Mouse (Mus musculus): Measurements from ENCODE around the gene Sacs. TPM values are rescaled to one million over a fixed set of nuclear protein-coding genes. Genes with fewer than 3 reads are reported as not detected.

The Sacs gene
- total RNA-seq, 2 experiments from 2014 or later, result 33.0 to 33.6 TPM

DNA sequence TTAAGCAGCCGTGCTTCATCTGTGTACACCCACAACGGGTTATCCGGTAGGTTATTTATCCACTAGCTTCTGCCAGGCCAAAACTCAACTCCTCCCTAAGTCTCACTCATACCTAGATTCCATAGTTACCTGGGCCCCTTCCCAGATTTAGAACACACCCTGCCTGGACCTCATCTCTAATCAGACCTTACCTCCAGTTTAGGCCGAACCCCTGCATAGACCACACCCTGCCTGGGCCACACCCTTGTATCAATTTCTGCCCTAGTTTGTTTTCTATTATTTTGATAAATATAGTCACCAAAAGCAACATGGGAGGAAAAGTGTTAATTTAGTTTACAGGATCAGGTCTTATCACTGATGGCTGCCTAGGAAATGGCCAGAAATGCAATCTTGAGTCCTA is 91.9 kb downstream of the Sacs start:
- intact Hi-C loops (cut with DNase I), result no loop called here

DNA sequence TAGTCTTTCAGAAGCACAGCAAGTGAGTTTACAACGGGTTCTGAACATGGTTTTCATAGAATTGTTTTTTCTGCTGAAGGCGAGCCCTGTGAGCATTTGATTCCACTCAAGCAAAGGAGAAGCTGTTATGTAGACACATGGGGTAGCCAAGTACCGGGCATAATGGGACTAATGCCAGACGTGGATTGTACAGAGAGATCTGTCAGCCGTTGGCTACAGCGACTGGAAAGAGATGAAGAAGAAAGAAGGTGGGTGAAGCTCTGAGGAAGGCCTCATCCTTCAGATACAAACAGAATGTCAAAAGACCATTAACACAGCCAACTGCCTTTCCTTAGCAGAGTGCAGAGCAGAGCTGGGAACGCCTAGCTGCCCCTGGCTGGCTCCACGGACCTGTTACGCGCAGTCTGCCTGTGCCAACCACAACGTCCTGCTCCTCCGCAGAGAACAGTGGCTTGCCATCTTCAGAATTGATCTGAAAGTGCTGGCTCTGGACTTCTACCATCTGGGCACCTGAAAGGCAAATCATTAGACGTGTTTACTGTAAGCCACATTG is 93.8 kb downstream of the Sacs start:
- no peak for DNase-seq
- intact Hi-C loops (cut with DNase I), result no loop called here

More for the DNA sequence above, 91.9 kb downstream of the Sacs start:
- DNase-seq, result no peak

DNA sequence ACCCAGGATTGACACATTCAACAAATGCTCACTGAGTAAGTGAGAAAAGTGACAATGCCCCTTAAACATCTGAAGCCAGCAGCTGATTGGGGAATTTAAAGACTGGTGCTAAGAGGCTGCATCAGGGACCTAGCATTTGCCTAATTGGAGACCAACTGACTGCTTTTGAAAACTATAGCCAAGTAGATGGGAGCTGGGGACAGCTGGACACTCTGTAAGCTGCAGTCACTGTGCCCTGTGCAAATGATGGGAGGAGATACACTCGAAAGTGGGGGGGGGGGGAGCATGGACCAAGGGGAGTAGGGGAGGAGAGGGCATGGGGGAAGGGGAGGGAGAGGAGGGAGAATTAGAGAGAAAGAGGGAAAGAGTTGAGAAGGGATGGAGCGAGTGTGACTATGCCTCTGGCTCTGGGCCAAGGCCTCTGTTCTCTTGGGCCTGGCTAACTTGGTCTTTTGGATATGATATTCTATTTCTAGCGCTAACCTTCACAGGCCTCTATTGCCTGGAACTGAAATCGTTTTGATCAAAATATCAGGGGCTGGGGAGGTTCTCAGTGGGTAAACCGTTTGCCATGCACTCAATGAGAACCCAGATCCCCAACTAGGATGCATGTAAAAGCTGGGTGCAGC is 97.7 kb downstream of the Sacs start:
- intact Hi-C loops (cut with DNase I), result no loop called here
- peak; percentile 33 to 49 for DNase-seq

DNA sequence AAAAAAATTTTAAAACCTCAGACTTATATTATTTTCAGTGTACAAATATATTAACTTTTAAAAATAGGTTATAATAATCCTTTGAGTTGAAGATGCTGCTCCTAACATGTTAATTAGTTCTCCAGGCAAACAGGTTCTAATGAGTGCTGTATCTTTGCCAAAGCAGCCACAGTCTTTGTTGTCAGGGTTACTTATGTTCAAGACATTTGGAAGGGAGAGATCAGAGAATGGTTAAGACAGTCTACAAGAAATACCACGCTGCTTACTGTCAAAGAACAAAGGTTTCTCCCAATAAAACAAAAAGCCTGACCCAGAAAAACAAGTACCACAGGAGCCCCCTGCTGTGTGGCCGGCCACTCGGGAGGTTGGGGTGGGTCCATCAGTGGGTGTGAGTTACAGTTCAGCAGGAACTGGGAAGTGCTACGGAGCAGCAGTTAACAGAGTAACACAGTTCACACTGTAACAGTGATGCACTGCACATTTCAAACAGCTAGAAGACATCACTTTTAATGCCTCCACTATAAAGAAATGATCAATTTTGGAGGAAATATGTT is 98.9 kb downstream of the Sacs start:
- intact Hi-C loops (cut with DNase I), result no loop called here
- no peak for DNase-seq

DNA sequence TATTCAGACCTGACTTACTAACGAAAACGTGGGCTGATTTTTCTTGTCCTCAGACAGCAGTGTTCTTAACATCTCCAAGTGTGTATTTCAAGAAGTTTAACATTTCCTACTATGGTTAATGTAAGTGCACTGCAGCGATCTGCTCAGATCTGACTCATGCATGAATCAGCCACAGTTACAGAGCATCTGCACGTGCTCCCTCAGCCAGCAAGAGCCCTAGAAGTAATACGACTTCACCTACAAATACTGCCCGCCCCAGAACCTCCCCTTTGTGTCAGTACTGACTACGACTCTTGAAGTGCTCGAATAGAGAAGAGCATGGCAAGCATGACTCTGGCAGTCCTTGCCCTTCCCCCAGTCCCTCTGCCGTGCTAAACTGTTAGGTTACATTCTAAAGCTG is 100.5 kb downstream of the Sacs start:
- no peak for DNase-seq

DNA sequence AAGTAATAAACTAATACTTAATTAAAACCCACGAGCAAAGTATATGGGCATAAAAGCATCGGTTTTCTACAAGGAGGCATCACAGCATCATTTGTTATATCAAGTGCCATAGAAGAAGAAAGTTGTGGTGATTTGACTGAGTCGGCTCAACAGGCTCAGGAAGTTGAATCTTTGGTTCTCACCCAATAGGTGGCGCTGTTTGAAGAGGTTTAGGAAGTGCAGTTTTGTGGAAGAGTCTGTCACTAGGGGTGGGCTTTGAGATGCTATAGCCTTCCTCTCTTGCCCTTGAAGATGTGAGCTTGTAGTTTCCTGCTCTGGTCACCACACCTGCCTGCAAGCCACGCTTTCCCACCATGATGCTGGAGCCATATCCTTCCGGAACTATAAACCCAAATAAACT is 104.4 kb downstream of the Sacs start:
- intact Hi-C loops (cut with DNase I), result loop anchor here (1.0 kb wide), 1 partner anchor 52 kb away; no protein-coding TSS in a partner anchor
- DNase-seq, result peak in 1 of 2 experiments; percentile 41

More for the DNA sequence above, 100.5 kb downstream of the Sacs start:
- intact Hi-C loops (cut with DNase I), result no loop called here

DNA sequence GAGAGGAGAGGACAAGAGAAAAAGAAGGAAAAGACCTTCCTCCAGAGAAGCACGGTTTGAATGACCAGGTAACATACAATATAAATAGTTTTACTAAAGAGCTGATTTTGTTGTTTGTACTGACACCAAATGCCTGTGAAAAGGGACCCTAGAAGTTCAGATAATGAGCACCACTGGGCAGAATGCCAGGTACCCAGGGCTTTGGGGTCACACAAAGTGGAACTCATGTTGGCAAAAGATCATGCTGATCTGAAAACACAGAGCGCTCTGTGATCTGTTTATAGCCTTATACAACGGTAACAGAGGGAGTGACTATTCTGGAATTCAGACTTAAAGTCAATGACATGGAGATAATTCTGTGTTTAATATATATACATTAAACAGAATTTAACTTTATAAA is 108.2 kb downstream of the Sacs start:
- peak; percentile 27 to 36 for DNase-seq
- intact Hi-C loops (cut with DNase I), result no loop called here

DNA sequence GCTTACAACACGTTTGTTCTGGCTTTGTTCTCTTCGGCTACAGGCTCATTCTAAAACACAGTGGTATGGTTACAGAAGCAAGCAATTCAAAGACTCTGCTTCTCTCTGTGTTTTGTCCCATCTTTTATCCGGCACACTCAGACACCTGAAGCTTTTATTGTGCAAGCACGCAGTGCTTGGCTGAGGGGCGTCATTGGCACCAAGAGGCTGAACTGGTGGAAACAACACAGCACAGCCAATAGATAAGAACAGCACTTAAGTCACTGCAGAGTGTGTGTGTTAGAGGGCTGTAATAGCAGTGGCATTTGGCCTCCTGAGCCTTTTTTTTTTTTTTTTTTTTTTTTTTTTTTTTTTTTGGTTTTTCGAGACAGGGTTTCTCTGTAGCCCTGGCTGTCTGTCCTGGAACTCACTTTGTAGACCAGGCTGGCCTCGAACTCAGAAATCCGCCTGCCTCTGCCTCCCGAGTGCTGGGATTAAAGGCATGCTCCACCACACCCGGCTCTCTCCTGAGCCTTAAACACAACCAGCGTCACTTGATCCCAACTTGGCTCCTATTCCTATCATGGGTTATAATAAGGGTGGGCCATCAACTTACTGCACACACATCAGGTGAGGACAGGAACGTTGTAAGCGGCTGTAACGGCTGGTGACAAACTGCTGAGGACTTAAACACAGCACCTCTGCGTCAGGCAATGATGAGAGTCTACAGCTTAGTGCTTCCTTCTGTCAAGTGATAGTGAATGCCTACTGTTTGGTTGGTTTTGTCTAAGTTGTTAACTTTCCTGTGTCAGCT is 114.5 kb downstream of the Sacs start:
- intact Hi-C loops (cut with DNase I), result no loop called here
- DNase-seq, result peak; percentile 26 to 40

DNA sequence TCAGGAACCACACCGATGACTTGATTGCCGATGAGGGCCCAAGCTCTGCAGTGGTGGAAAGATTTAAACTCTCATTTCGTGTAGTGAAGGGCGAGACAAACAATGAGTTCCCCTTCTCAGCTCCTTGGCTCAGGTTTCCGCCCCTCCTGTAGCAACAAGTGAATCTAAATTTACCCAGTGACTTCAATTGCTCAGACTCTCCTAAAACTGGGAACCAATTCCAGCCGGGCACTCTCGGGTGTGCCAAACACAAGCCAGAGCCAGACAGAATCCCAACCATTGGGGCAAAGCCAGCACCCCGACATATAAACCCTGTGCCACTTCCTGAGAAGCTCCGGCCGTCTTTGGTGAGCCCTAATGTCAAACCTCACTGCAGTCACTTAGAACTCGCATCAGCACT is 120.1 kb downstream of the Sacs start, which contains the start of gene Sgcg:
Gene Sgcg (minus strand): TSS at position 139 of the 400 bp plus-strand sequence.
- peak; percentile 50 to 71 for DNase-seq
- intact Hi-C loops (cut with DNase I), result no loop called here

DNA sequence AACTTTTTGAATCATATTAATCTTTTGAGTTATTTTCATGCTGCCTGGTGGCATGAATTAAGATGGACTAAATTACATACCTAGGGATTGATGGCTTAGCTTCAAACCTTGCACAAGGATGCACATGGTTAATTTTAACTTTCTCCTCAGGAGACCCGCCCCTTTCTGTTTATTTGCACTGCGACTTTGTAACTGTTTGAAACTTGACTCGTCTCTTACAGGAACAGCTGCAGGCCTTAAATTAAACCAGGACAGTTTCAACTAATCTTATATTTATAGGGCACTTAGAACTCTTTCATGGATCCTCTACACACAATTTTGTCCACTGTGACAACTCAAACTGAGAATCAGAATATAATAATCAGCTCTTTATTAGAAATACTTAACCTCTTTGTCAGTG is 120.8 kb downstream of the Sacs start:
- no peak for DNase-seq
- intact Hi-C loops (cut with DNase I), result no loop called here

DNA sequence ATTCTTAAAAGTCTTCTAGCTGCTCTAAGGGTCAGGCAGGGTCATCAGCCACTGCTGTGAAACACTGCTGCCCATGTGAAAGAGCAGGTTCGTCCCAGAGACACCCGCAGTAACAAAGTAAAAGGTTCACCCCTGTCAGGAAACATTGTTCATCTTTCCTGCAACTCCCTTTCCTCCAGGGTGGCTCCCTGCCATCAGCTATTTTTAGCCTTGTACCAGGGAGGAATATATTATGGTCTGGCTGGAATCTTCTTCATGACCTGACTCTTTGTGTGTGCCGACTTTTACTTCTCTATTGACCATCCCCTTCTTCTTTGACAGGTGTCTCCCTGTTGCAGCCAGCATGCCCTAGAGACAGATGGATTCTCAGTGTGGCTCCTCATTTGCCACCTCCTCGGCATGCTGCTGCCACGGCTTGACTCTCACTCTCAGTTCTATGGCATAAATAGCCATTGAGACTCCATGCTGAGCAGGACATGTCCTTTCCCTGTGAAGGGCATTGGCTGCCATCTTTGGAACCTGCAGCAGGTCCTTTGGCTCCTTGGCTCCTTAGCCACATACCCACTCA is 129.7 kb downstream of the Sacs start:
- peak; percentile 28 to 69 for DNase-seq
- intact Hi-C loops (cut with DNase I), result no loop called here

DNA sequence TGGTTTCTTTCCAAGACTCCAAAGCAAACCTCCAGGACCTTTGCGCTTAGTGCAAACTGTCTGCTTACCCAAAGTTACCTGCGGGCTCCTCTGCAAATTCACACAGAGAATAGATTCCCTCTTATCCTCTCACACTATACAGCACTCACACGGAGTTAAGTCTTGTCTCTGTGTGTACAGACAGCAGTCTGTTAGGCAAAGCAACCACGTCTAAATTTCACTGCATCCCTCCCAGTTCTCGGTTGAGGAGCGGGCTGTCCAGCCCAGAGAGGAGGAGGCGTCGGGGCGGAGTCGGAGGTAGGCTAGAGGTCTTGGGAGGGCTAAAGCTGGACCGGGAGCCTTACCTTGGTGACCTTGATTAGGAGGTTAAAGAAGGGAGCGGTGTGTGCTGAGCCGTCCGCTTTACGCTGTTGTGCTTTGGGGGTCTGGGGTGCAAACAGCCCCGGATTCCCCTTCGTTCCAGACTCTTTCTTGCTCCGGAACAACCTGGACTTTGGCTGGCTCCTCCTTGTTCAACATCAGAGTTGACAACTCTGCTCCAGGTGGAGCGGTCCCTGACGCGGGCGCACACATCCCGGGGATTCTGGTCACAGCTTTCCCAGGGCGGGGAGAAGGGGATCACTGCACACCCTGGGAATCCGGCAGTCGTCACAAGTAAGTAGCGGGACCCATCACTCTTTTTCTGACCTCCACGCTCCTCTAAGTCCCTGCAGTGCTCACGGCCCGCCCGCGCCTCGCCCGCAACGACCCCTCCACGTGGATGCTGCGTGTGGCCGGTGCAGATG is 136.3 kb downstream of the Sacs start:
- intact Hi-C loops (cut with DNase I), result no loop called here
- DNase-seq, result no peak

DNA sequence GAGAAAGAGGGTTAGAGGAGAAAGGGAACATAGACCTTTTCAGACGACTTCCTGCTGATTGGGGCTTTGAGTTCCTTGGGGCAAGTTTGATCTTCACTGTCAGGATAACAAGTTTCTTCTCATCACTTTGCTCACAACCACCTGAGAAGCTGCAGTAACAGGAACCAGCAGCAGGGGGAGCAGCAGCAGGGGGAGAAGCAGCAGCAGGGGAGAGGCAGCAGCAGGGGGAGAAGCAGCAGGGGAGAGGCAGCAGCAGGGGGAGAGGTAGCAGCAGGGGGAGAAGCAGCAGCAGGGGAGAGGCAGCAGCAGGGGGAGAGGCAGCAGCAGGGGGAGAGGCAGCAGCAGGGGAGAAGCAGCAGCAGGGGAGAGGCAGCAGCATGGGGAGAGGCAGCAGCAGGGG is 139.0 kb downstream of the Sacs start:
- intact Hi-C loops (cut with DNase I), result no loop called here
- peak; percentile 41 to 70 for DNase-seq

DNA sequence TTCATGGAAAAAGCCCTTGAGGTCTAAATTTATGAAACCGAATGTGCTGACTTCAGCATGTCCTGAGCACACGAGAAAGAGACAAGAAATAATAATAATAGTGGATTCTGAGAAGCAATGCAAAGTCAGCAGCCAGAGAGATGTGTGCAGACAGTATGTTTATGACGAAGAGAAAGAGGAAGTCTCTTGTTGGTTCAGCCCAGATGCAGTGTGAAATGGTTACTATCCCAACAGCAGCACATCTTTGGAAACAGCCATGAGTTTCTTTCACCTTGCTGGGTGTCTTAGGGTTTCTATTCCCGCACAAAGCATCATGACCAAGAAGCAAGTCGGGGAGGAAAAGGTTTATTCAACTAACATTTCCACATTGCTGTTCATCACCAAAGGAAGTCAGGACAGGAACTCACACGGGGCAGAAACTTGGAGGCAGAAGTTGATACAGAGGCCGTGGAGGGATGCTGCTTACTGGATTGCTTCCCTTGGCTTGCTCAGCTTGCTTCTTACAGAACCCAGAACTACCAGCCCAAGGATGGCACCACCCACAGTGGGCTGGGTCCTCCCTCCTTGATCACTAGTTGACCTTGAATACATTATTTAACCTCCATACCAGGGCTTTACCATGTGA is 140.5 kb downstream of the Sacs start:
- DNase-seq, result no peak
- intact Hi-C loops (cut with DNase I), result no loop called here

DNA sequence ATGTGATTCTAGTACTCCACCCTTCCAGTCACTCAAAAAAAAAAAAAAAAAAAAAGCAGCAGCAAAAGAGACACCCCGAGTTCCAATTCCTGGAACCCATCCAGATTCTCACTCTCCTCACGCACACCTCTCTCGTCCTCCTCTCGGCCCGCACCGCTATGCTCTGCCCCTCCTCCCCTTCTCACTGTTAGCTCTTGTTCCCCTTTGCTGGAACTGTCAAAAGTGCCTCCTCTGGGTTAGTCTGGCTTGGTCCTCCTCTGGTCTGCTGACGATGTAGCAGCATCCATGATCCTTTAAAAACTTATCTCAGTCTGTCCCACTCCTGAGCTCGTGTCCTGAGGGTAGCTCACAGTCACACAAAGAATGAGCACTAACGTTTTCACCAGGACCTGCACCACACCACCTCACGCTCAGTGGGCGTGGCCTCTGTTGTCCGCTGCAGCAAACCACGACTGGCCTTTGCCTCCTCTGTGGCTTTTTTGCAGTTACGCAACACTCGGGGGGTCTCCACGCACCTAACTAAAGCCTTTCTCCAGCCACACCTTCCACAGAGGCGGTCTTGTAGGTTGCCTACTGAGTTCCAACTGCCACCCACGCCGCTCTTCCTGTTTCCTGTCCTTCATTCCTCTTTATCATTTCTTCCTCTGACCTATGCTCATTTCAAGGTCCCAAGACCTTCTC is 150.5 kb downstream of the Sacs start:
- DNase-seq, result no peak
- intact Hi-C loops (cut with DNase I), result no loop called here

Measured in heart, postnatal 14 days (tissue).